Mouse (Mus musculus) midbrain, embryonic 10.5 days (tissue): ENCODE data around the gene Ell3. TPM values are rescaled to one million over a fixed set of nuclear protein-coding genes. Genes with fewer than 3 reads are reported as not detected.

Source experiments
- DNase-seq: peaks from one replicate; pipeline ENCODE4 v3.0.0-alpha.2; 2017; ENCODE audit warnings: low spot score
- H3K27ac ChIP-seq: fragments of 300-500 bp; sonication (generic); replicated peaks from 2 replicates; pipeline ENCODE4 v1.5.1; 2016; ENCODE audit warnings: mild to moderate bottlenecking
- H3K27me3 ChIP-seq: fragments of 300-500 bp; sonication (generic); 2 replicates; pipeline ENCODE4 v1.6.1; 2016; ENCODE audit warnings: low read depth, mild to moderate bottlenecking; ENCODE audit not compliant: poor library complexity, severe bottlenecking
- H3K36me3 ChIP-seq: fragments of 300-500 bp; sonication (generic); 2 replicates; pipeline ENCODE4 v1.6.1; 2016; ENCODE audit warnings: mild to moderate bottlenecking, moderate library complexity
- H3K4me1 ChIP-seq: fragments of 300-500 bp; sonication (generic); 2 replicates; pipeline ENCODE4 v1.6.1; 2016
- H3K4me3 ChIP-seq: fragments of 300-500 bp; sonication (generic); 2 replicates; pipeline ENCODE4 v1.5.1; 2016; ENCODE audit warnings: mild to moderate bottlenecking, moderate library complexity
- H3K9me3 ChIP-seq: fragments of 300-500 bp; sonication (generic); replicated peaks from 2 replicates; pipeline ENCODE4 v1.6.1; 2016; ENCODE audit warnings: mild to moderate bottlenecking
- WGBS: fragments of 180-500 bp; shearing (Covaris S2); methylation state at CpG from one replicate; pipeline ENCODE4 v1.1.7; 2016; 5-methylcytosine and 5-hydroxymethylcytosine counted together
- polyA plus RNA-seq: library from polyadenylated mRNA; unstranded; fragments of >200 nt; fragmentation: Nextera tagmentation; extraction: Ambion mirVana; gene quantifications from 2 replicates; pipeline ENCODE4 v1.2.1, GENCODE M21; 2016

Ell3 gene
- polyA plus RNA-seq, 1 experiment from 2014 or later = 2.5 TPM

DNA sequence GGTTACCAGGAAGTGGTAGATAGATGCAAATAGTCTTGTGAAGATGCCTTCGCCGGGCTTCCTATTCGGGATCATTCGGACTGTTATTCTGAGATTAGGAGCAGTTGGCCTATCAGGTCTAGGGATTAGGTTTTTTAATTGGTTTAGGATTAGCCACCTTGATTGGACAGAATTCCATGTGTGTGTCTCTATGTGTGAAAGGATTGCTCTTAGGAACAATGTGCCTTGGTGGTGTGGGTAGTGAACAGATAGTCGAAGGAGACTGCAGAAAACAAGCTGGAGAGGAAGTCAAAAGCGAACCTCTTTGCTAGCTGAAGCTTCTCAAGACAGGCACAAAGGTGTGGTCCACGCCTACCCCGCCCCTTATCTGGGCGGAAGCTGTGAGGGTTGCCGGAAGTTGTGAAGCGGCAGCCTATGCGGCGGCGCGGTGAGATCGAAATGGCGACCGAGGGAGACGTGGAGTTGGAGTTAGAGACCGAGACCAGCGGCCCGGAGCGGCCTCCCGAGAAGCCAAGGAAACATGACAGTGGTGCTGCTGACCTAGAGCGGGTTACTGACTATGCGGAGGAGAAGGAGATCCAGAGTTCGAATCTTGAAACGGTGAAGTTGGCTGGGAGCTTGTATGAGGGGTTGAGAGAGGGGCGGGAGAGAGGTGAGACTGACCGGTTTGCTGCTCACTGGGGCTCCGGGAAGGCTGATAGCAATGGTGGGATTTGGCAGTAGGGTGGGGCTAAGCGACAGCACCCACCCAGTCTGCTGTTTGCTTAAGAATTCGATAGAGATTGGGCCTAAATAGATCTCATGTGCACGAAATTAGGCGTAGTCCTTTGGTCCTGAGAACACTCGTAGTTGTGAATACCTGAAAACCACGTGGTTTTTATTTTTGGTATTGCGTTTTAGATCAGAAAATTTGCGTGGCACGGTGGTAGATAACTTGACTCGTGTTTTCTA lies 12.9 kb upstream of the Ell3 start, which contains the start of gene Serinc4:
Gene Serinc4 (minus strand): TSS at position 90 of the 951 bp plus-strand sequence.
- Histone ChIP-seq H3K36me3 (peaks cover 60% of the 10 kb centered on the region), H3K27me3 (no peaks in the 10 kb centered on the region), H3K9me3 (no peaks in the 10 kb centered on the region), H3K27ac (peak within 1 kb of the TSS; percentile 87), H3K4me3 (peak within 1 kb of the TSS; percentile 80), H3K4me1 (peaks cover 23% of the 10 kb centered on the region)
- WGBS = 4% methylated on average over 41 of the region's 41 CpGs
- peak; percentile 87 for DNase-seq

DNA sequence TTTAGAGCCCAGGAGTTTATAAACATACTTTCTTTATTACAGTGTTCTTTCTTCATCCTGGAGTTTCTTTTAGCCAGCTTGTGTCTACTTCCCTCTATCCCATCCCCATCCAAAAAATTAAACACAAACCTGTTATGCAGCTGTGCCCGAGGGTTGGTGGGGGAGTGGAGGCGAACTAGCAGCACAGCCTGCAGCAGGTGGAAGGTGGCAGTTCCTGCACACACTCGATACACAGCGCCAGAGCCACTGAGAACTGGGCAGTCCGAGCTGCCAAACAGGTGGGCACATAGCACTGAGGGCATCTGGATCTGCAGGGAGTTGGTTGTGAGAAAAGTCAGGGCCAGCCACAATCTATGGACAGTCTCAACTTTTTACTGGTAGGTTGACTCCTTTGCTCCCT lies 11.5 kb upstream of the Ell3 start:
- H3K9me3 ChIP-seq = no peaks in the 10 kb centered on the region
- H3K27me3 ChIP-seq = no peaks in the 10 kb centered on the region
- H3K27ac ChIP-seq = no peak overlapping the region
- no peak for DNase-seq
- H3K4me1 ChIP-seq = peaks cover 34% of the 10 kb centered on the region
- H3K4me3 ChIP-seq = 0 out of 2 replicates have a peak overlapping the region, but pooled peaks have one; percentile 7
- peaks cover 62% of the 10 kb centered on the region for H3K36me3 ChIP-seq
- WGBS = 81% methylated on average over 5 of the region's 5 CpGs

- Histone ChIP-seq H3K9me3 (no peaks in the 10 kb centered on the region), H3K36me3 (peaks cover 46% of the 10 kb centered on the region), H3K4me3 (no peak overlapping the region), H3K4me1 (peaks cover 39% of the 10 kb centered on the region), H3K27ac (no peak overlapping the region), H3K27me3 (no peaks in the 10 kb centered on the region)
- no peak for DNase-seq
- 88% methylated on average over 6 of the region's 6 CpGs for WGBS
These were observed 9.8 kb upstream of the Ell3 start for GRCm38 (mm10) chr2:121453917-121454316.

GRCm38 (mm10) chr2:121452990-121453389 lies 8.9 kb upstream of the Ell3 start, which contains the start of gene Hypk:
Gene Hypk, plus strand, starts transcription at chr2:121453290.
- Histone ChIP-seq H3K27me3 (no peaks in the 10 kb centered on the region), H3K4me3 (0 out of 2 replicates have a peak within 1 kb of the TSS, but pooled peaks have one; percentile 2), H3K27ac (no peak within 1 kb of the TSS), H3K4me1 (peaks cover 42% of the 10 kb centered on the region), H3K9me3 (no peaks in the 10 kb centered on the region), H3K36me3 (peaks cover 36% of the 10 kb centered on the region)
- no peak for DNase-seq
- 85% methylated on average over 4 of the region's 4 CpGs for WGBS

DNA sequence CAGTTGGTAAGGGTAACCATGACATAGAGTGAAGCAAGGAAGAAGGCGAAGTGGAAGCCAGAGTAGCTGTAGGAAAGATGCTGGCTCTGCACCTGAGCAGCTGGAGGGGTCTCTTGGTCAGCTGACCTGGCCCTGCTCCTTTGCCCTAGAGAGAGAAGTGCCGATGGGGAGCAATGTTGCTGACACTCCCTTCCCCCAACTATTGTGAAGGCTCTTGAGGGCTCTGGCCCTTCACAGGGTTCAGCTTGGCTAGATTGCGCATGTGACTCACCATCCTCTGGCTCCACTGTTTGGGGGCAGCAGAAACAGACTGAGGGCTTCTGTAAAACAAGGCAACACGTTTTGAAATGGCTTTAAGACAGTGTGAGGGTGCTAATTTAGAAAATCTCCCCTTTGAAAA lies 8.3 kb upstream of the Ell3 start:
- no peak for DNase-seq
- Histone ChIP-seq H3K36me3 (peaks cover 36% of the 10 kb centered on the region), H3K27ac (no peak overlapping the region), H3K4me3 (0 out of 2 replicates have a peak overlapping the region, but pooled peaks have one; percentile 2), H3K27me3 (no peaks in the 10 kb centered on the region), H3K9me3 (no peaks in the 10 kb centered on the region), H3K4me1 (peaks cover 40% of the 10 kb centered on the region)
- 90% methylated on average over 4 of the region's 4 CpGs for WGBS

- peak; percentile 20 for DNase-seq
- Histone ChIP-seq H3K27ac (peak overlapping the region; percentile 96), H3K27me3 (no peaks in the 10 kb centered on the region), H3K4me1 (peaks cover 33% of the 10 kb centered on the region), H3K4me3 (peak overlapping the region; percentile 99), H3K36me3 (peaks cover 36% of the 10 kb centered on the region), H3K9me3 (no peaks in the 10 kb centered on the region)
- 4% methylated on average over 7 of the region's 7 CpGs for WGBS
These were observed 6.0 kb upstream of the Ell3 start for GRCm38 (mm10) chr2:121450093-121450492.

GRCm38 (mm10) chr2:121449545-121450011 lies 5.5 kb upstream of the Ell3 start:
- Histone ChIP-seq H3K4me1 (peaks cover 33% of the 10 kb centered on the region), H3K36me3 (peaks cover 35% of the 10 kb centered on the region), H3K9me3 (no peaks in the 10 kb centered on the region), H3K4me3 (peak overlapping the region; percentile 99), H3K27ac (peak overlapping the region; percentile 96), H3K27me3 (no peaks in the 10 kb centered on the region)
- WGBS = under 1% methylated on average over 54 of the region's 54 CpGs
- no peak for DNase-seq

- peak; percentile 100 for DNase-seq
- Histone ChIP-seq H3K4me3 (peak within 1 kb of the TSS; percentile 99), H3K9me3 (no peaks in the 10 kb centered on the region), H3K27me3 (0 out of 2 replicates have a peak, but pooled peaks cover 4% of the 10 kb centered on the region), H3K4me1 (peaks cover 33% of the 10 kb centered on the region), H3K27ac (peak within 1 kb of the TSS; percentile 96), H3K36me3 (peaks cover 28% of the 10 kb centered on the region)
- WGBS = under 1% methylated on average over 74 of the region's 74 CpGs
These were observed 4.9 kb upstream of the Ell3 start, which contains the start of gene Serf2 for GRCm38 (mm10) chr2:121448739-121449535. Gene Serf2, plus strand, starts transcription at chr2:121449195.

GRCm38 (mm10) chr2:121448136-121448535 lies 4.1 kb upstream of the Ell3 start:
- 20% methylated on average over 9 of the region's 9 CpGs for WGBS
- no peak for DNase-seq
- peaks cover 12% of the 10 kb centered on the region for H3K27me3 ChIP-seq

DNA sequence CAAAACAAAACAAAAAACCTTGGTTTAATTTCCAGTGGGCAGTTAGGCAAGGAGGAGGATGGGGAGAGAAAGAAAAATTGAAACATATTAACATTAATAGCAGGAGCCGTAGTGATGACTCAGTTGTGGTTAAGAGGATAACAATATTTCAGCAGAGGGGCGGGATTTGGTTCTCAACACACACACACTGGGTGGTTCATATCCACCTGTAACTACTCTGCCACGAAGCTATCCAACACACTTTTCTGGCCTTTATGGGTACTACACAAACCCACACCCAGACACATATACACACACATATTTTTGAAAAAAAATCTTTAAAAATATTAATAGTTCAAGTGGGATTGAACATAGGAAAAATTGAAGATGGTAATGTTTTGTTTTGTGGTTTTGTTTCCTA lies 2.9 kb upstream of the Ell3 start:
- WGBS = 88% methylated on average over 3 of the region's 3 CpGs
- DNase-seq = no peak

More at GRCm38 (mm10) chr2:121448136-121448535, 4.1 kb upstream of the Ell3 start:
- peaks cover 32% of the 10 kb centered on the region for H3K4me1 ChIP-seq
- peak overlapping the region; percentile 99 for H3K4me3 ChIP-seq
- no peaks in the 10 kb centered on the region for H3K9me3 ChIP-seq
- H3K36me3 ChIP-seq = peaks cover 20% of the 10 kb centered on the region
- peak overlapping the region; percentile 96 for H3K27ac ChIP-seq

GRCm38 (mm10) chr2:121446506-121446905 lies 2.4 kb upstream of the Ell3 start:
- Histone ChIP-seq H3K27ac (no peak overlapping the region), H3K4me1 (peaks cover 43% of the 10 kb centered on the region), H3K4me3 (no peak overlapping the region), H3K27me3 (peaks cover 28% of the 10 kb centered on the region), H3K36me3 (peaks cover 7% of the 10 kb centered on the region), H3K9me3 (no peaks in the 10 kb centered on the region)
- WGBS = 78% methylated on average over 4 of the region's 4 CpGs
- no peak for DNase-seq

More for the DNA sequence above, 2.9 kb upstream of the Ell3 start:
- H3K4me1 ChIP-seq = peaks cover 40% of the 10 kb centered on the region
- peaks cover 23% of the 10 kb centered on the region for H3K27me3 ChIP-seq
- no peaks in the 10 kb centered on the region for H3K9me3 ChIP-seq
- peaks cover 9% of the 10 kb centered on the region for H3K36me3 ChIP-seq
- H3K4me3 ChIP-seq = no peak overlapping the region
- H3K27ac ChIP-seq = no peak overlapping the region

- Histone ChIP-seq H3K4me1 (peaks cover 30% of the 10 kb centered on the region), H3K36me3 (peaks cover under 1% of the 10 kb centered on the region; the same call in 1 of the 2 replicates), H3K9me3 (no peaks in the 10 kb centered on the region), H3K4me3 (no peak overlapping the region), H3K27ac (no peak overlapping the region), H3K27me3 (peaks cover 39% of the 10 kb centered on the region)
- 84% methylated on average over 3 of the region's 3 CpGs for WGBS
- DNase-seq = no peak
These were observed 1.0 kb upstream of the Ell3 start for GRCm38 (mm10) chr2:121445117-121445516.
